7 mouse cellular contexts compared by ENCODE assay signal in genomic region chr5:125021298-125021697, GRCm38 (mm10). TPM values are rescaled to one million over a fixed set of nuclear protein-coding genes. Genes with fewer than 3 reads are reported as not detected.
DNase-seq lines count a peak whose midpoint lies in the region; ATAC-seq lines count a peak whose summit lies in the region.

No protein-coding gene starts in this region.

- DNase-seq in left cerebral cortex, adult 11 months (ENCODE audit: low spot score) = peak; percentile 45
- no peak for DNase-seq in left cerebral cortex, postnatal 36 days (ENCODE audit: low spot score in 2 of 2)
- peak; percentile 79 for DNase-seq in adrenal gland, postnatal 14 days
- DNase-seq in cerebellum, adult 9-10 months = peak; percentile 89
- peak; percentile 58 to 68 for DNase-seq in layer of hippocampus, postnatal 10 days (ENCODE audit: low spot score in 2 of 2)
- DNase-seq in spleen, adult 12 weeks (ENCODE audit: low spot score) = no peak

- no peak for ATAC-seq in erythroblast, adult 5-6 weeks (replicated peaks; ENCODE audit: low FRiP score, poor library complexity, severe bottlenecking)

- intact Hi-C loops in left cerebral cortex, postnatal 36 days (cut with DNase I) = loop anchor here (5.0 kb wide), 1 partner anchor 89 kb away; no protein-coding TSS in a partner anchor

RNA-seq across cellular contexts. Expression of gene Rflna, which starts 18.3 kb away (rescaled TPM):
- total RNA-seq in left cerebral cortex, postnatal 36 days (2021) = 1 to 10 TPM in 1 of 2 experiments, under 1 TPM in 1; 0.44 to 2.5 TPM
- 3.7 and 5.3 TPM in 2 replicates for total RNA-seq in adrenal gland, postnatal 14 days (2021)
- total RNA-seq in layer of hippocampus, postnatal 10 days (2021) = 1 to 10 TPM; 1.5 to 1.7 TPM
- total RNA-seq in erythroblast, adult 5-6 weeks (2015; ENCODE audit: low replicate concordance) = not detected in 2 replicates
- total RNA-seq in erythroblast, adult 5-6 weeks (2017; ENCODE audit: low replicate concordance) = not detected in 2 replicates

Comparison
In these comparisons a context has a peak if more than half of its experiments do, and no peak if none do; other contexts are left out.
1. DNase-seq: peak in left cerebral cortex, adult 11 months (single experiment), adrenal gland, postnatal 14 days (single experiment), cerebellum, adult 9-10 months (single experiment) and layer of hippocampus, postnatal 10 days (2 of 2); none in left cerebral cortex, postnatal 36 days (0 of 2) and spleen, adult 12 weeks (single experiment).